Mouse (Mus musculus): ENCODE data around the gene Cenpe.
A peak's percentile ranks its signal among the peaks of the same experiment; 100 is the strongest.
"Not testable (repeated sequence)": the region's sequence is repeated elsewhere in the genome, so short reads cannot be mapped to it uniquely, and the experiment has no call there.

Gene Cenpe

DNA sequence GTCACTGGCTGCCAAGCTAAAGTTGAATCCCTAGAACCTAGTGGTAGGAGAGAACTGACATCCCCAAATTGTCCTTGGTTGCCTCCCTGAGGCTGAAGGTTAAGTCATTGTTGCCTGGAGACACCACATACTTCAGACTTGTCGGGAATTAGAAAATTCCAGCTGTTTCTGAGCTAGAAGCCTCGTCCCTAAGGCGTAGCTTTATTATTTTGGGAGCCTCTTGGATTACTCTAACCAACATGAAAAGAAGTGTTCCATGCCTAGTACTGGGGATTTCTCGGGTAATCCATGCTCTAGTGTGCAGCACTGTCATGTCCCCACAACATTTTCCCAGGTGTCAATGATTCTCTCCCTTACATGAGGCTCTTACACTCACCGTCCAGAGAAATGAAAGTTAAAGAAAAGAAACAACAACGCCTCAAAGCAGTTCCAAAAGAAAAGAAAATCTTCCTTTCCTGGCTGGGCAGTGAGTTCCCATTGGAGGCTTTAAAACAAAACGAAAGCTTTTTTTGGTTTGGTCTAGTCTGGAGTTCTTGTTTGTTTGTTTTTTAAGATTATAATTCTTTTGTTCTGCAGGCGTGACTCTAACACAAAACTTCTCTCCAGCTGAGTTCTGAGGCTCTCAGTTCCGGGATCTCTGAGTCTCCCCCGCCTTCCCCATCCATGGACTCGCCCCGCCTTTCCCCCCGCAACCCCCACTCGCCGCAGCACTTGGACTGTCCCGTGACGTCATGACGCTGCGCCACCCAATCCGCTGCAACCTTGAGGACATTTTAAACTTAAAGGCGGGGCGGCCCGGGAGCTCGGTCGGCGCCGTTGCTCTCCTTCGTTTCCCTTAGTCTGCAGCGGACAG lies at the start of gene Cenpe:
Gene Cenpe (plus strand): TSS at position 733 of the 853 bp plus-strand sequence.
- DNase-seq (ENCODE audit: low spot score) = peak; percentile 94

- DNase-seq (ENCODE audit: low spot score) = no peak
Observed at GRCm38 (mm10) chr3:135171898-135172446, 40.4 kb upstream of the Cenpe start.

DNA sequence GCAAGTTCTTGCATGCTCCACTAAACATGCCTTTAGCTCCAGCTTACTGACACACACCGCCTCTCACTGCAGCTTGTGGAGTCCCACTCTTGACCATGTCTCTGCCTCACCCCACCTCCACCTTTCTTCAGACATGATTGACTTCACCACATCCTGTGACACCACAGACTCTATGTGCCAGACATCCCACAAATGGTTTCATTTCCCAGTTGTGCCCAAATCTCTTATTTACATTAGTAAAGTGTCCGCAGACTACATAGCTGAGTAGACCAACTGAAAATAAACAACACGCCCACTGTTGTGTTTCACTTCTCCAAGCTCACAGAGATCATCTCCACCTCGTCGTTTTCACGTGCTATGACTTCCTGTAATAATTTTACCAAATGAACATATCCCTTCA lies 20.5 kb upstream of the Cenpe start:
- no peak for DNase-seq (ENCODE audit: low spot score)

- not testable (repeated sequence) for DNase-seq (ENCODE audit: low spot score)
Observed at GRCm38 (mm10) chr3:135198051-135198450, 14.3 kb upstream of the Cenpe start.

GRCm38 (mm10) chr3:135200409-135201303 lies 11.7 kb upstream of the Cenpe start:
- no peak for DNase-seq (ENCODE audit: low spot score)

- DNase-seq (ENCODE audit: low spot score) = peak; percentile 65
Observed at GRCm38 (mm10) chr3:135206621-135207020, 5.7 kb upstream of the Cenpe start.

DNA sequence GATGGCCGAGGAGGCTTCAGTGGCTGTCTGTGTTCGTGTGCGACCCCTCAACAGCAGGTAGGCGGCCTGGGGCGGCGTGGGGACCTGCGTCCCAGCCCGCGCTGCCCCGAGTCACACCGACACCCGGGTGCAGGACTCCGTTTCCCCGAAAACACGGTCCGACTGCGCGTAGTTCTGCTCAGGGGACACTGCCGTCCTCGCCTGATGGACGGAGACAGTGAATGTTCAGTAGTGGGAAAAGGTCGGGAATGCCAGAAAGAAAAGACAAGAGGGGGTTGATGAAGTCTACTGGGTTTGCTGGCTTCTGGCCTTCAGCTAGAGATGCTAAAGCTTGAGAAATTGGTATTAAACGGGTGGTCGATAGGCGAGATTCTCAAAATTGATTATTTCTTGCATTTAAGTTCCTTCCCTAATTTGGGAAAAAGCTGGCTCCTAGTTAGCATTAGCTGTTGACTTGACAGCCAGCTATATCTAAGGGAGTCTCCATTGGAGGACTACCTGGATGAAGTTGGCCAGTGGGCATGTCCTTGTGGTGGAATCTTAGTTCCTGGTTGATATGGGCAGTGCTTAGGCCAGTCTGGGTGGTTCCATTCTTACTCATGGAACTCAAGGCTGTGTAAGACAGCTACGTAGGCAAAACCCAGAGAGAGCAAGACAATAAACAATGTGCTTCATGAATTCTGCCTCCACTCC lies 467 bp downstream of the Cenpe start:
- DNase-seq (ENCODE audit: low spot score) = no peak

GRCm38 (mm10) chr3:135232058-135232457 lies 19.7 kb downstream of the Cenpe start:
- no peak for DNase-seq (ENCODE audit: low spot score)

GRCm38 (mm10) chr3:135232462-135232861 lies 20.1 kb downstream of the Cenpe start:
- DNase-seq (ENCODE audit: low spot score) = no peak

- peak; percentile 53 for DNase-seq (ENCODE audit: low spot score)
Observed at GRCm38 (mm10) chr3:135245733-135246132, 33.4 kb downstream of the Cenpe start.

- no peak for DNase-seq (ENCODE audit: low spot score)
Observed at GRCm38 (mm10) chr3:135246828-135247227, 34.5 kb downstream of the Cenpe start.

DNA sequence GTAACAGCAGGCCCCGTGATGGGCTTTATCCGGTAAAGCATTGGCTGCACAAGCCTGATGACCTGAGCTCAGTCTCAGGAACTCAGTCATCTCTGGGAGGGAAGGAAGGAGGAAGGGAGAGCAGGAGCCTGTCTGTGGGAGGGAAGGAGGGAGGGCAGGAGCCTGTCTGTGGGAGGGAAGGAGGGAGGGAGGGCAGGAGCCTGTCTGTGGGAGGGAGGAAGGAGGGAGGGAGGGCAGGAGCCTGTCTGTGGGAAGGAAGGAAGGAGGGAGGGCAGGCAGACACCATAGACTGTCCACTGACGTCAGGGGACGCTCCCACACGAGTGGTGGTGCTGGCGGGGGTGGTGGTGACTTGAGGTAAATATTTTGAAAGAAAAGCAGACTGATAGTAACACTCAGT lies 36.8 kb downstream of the Cenpe start:
- no peak for DNase-seq (ENCODE audit: low spot score)

DNA sequence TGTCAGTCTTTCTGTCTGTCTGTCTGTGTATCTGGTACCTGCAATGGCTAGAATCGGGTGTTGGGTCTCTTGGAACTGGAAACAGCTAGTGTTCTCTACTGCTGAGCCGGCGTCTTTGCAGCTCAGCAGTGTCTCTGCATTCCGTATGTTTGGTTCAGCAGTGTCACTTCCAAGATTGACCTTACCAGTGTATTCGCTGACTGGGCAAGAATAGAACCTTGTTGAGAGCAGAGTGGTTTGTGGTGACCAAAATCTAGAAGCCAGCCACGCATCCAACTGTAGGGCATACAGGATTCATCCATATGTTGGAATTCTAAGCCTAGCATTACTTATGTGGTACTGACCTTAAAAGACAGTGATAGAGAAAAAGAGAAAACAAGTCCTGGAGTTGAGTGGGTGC lies 39.5 kb downstream of the Cenpe start:
- DNase-seq (ENCODE audit: low spot score) = no peak

GRCm38 (mm10) chr3:135254784-135255183 lies 42.4 kb downstream of the Cenpe start:
- no peak for DNase-seq (ENCODE audit: low spot score)

GRCm38 (mm10) chr3:135258919-135259318 lies 46.6 kb downstream of the Cenpe start:
- no peak for DNase-seq (ENCODE audit: low spot score)

DNA sequence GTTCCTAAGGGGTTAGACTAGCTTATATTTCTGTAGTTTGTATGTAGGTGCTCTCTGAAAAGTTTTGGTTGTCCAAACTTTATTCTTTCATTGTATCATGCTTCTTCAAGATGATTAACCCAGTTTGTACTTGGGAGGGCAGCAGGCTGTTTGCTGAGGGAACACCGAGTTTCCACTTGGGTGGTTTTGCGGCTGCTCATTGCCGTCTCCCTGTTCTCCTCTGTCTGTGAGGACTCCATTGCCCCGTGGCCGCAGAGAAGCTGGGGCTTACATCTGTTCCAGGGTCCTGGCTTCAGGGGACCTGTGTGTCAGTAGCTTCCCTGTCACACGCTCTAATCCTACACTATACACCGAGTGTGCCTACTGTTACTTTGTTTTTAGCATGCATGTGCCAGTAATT lies 47.9 kb downstream of the Cenpe start:
- no peak for DNase-seq (ENCODE audit: low spot score)

GRCm38 (mm10) chr3:135268616-135269015 lies 56.3 kb downstream of the Cenpe start:
- DNase-seq (ENCODE audit: low spot score) = no peak

DNA sequence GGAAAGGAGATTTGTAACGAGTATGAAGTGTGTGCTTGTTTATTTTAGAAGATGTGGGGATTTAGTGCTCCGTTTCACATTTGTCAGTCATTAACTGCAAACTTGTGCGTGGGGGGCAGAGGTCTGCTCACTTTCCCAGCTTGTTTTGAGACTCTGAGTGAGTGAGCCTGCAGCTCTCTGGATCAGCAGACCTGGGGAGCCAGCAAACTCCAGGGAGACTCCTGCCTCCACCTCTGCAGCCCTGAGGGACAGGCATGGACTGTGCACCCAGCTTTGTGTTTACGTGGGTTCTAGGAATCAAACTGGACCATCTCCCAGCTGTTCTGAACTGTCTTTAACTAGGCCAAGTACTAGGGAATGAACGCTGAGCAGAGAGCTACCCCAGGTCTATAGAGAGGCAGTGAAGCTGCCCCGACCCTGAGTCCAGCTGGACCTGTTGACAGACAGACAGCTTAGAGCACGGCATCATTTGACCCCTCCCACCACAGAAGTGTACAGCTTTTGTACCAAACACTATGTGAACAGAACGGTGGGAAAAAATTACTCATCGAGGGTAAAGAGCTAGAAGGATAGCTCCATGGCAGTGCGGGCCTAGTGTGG lies 57.2 kb downstream of the Cenpe start:
- no peak for DNase-seq (ENCODE audit: low spot score)

DNA sequence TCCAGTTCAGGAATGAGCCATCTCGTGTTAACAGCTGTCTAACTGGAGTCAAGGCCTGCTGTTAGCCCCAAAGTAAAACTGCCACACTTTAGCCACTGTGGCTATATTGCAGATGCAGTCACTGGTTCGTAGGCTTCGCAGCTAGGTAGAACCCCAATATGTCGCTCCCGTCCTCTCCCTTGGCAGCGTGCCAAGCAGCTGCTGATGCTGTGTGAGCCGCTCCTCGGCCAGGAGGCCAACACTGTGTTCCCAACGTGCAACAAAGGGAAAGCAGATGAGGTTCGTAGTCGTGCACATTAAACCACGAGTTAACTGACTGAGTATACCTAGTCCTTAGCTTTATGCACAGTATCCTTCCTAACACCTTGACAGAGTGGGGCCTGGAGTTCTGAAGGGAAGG lies 60.3 kb downstream of the Cenpe start:
- no peak for DNase-seq (ENCODE audit: low spot score)

GRCm38 (mm10) chr3:135273047-135273446 lies 60.7 kb downstream of the Cenpe start:
- no peak for DNase-seq (ENCODE audit: low spot score)

DNA sequence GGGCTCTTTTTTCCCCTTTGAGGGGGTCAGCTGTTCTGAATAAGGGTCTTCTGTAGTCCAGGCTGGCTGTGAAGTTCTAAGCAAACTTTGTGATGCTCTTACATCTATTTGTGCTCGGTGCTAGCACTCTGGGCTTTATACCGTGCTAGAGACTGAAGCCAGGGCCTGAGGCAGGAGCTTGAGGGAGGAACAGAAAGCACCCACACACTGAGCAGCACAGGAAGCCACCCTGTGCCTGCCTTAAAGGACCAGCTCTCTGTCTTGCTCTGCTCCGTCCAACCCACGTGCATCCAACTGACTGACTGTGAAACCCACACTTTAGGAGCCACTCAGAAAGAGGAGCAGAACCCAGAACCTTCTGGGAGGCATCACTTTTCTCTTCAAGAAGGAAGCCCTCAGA lies 67.8 kb downstream of the Cenpe start:
- no peak for DNase-seq (ENCODE audit: low spot score)

All from retina, embryonic 14.5 days (tissue).